Mouse (Mus musculus) right cerebral cortex, postnatal 10 days (tissue): Measurements from ENCODE around the gene Erfe.

Source experiments
- DNase-seq, 2 experiments: peaks; one replicate each; pipeline ENCODE4 v3.0.0; 2021; ENCODE audit warnings: low spot score in 2 of 2

Erfe gene

DNA sequence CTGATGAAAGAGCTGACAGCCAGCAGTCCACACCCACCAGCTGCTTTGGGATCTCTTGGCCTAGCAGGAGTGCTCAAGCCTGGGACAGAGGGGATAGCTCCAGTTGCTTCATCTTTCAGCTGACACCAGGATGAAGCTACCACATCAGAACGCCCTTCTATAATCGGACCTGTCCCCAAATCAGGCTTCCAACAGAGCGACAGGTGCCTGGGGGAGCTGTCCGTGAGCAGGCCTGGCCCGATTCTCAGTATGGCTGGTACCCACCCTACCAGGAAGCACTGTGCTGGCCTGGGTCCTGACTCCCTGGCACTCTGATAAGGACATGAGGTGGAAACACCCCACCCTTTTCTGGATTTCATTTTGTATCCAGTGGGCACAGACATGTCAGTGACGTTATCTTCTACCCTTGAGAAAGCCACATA is 7.2 kb downstream of the Erfe start:
- no peak for DNase-seq

GRCm38 (mm10) chr1:91380453-91381090 is 14.3 kb downstream of the Erfe start:
- DNase-seq, result peak; percentile 79 to 86

- no peak for DNase-seq
Observed at GRCm38 (mm10) chr1:91381091-91381471, 14.9 kb downstream of the Erfe start.

DNA sequence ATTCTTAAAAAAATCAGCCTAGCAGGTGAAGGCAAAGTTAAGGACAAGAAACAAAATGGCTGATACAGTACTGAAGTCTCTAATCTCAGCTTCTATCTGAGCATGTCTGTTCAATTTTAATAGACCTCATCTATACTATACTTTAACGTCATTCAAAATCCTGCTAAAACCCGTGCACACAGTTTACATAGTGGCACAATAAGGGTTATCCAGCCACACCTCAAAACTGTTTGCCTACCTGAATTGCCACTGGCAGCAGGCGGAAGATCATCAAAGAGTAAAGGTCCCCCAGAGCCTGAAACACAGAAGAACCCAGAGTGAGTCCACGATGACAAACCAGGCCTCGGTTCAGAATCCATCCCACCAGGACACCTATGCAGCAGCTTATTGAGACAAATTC is 24.1 kb downstream of the Erfe start:
- no peak for DNase-seq

- DNase-seq, result peak in 1 of 2 experiments; percentile 35
Observed at GRCm38 (mm10) chr1:91397927-91398259, 31.7 kb downstream of the Erfe start.

GRCm38 (mm10) chr1:91398260-91399062 is 32.2 kb downstream of the Erfe start, which contains the start of gene Ilkap:
TSS of gene Ilkap (minus strand) at chr1:91398815.
- DNase-seq, result peak; percentile 86 to 89

DNA sequence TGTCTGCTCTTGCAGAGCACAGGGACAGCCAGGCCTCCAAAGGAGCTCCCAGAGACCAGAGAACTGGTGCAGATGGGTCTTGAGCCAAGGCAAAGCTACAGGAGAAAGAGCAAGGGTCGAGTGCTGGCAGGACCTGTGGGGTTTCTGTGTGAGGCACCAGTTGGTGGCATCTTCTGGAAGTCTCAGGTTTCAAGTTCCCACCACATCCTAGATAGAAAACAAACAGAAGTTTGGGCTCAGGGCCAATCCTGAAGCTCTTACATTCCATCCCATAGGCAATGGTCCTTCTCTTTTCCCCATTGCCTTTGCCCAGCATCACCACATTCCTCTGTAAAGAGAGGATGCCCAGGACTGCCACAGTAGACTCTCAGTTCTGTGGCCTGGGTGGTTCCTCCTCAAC is 38.7 kb downstream of the Erfe start:
- DNase-seq, result no peak

DNA sequence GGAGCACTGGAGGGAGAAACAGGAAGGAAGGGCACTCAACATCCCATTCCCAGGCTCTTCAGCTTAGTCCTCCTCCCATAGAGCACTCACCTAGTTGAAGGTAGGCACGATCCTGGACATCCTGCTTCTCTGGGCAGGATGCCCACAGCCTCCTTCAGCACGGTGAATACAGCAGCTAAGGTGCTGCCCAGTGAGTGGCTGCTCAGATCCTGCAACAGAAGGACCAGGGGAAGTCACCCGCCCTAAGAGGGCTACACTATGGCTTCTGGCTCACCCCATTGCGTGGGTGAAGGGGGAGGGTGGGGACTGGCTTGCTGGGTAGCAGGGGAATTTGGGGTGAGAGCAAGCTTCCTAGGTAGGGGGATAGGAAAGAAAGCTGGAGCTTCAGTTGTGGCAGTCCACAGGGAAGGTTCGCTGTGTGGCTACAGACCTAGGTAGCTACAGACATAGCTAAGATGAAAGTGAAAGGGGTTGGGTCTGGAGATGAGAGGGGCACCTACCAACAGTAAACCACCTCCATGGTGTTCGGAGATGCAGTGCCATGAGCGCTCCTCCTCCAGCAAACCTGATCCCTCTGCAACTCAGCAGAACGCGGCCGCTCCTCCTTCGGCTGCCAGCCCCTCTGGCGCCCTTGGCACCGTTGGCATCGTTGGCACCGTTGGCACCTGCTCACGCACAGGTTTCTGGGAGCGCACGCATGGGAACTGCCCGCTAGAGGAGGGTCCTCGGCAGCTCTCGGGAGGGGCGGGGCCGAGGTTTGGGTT is 39.4 kb downstream of the Erfe start:
- peak in 1 of 2 experiments; percentile 25 for DNase-seq

- DNase-seq, result peak in 1 of 2 experiments; percentile 27
Observed at GRCm38 (mm10) chr1:91407819-91408218, 41.6 kb downstream of the Erfe start.

DNA sequence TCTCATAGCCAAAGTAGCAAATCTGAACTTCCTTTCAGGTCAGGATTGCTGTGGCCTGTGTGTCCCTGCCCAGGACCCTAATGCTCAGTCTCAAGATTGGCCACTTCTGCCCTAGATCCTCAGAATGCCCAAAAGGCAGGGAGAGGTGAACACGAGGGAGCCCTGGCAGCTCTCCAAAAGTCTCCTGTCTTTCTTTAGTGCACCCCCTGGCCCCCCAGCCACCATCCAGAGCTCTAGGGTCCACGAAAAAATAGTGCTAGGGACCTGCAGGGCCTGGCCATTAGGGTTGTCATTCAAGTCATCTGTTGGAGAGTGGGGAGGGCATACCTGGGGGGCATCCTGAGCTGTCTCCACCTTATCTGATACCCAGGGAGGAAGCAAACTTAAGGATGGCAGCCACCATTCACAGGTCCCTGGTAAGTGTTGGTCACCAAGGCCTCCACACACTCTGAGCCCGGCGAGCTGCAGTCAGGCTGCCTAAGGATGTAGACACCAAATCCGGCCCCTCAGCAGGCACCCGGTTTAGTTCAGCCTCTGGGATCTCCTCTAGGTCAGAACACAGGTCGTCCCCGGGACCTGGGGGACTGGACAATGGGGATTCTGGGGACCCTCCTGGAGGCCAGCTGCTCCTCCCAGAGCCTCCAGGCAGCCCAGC is 45.5 kb downstream of the Erfe start:
- DNase-seq, result no peak

DNA sequence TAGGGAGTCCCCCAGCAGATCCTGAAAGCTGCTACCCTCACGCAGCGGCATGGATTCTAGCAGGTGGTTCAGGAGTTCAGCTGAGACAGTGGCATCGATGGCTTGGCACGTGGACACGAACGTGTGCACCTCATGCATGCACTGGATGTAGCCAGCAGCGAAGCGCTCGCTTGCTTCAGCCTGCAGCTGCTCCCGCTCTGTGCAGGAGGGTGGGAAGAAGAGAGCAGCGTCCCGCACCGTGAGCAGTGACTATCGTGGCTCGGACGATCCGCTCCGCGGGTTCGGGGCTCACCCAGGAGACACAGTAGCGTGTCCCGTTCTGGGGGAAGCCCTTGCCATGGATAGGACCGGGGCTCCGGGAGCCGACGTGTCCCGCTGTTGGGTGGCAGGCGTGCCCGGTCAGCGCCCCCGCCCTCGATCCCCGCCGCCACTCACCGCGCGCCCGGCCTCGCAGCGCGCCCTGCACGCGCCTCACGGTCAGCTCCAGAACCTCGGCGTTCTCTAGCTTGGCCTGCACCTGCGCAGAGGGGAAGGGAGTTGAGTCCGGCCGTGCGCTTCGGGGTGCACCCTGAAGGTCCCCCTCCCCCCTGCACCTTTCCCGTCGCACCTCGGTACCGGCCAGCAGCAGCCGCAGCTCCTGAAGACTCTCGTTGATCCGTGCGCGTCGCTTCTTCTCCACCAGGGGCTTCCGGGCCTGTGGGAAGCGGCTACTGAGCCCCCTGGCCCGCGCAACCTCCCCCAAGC is 46.2 kb downstream of the Erfe start:
- DNase-seq, result peak; percentile 52 to 59

DNA sequence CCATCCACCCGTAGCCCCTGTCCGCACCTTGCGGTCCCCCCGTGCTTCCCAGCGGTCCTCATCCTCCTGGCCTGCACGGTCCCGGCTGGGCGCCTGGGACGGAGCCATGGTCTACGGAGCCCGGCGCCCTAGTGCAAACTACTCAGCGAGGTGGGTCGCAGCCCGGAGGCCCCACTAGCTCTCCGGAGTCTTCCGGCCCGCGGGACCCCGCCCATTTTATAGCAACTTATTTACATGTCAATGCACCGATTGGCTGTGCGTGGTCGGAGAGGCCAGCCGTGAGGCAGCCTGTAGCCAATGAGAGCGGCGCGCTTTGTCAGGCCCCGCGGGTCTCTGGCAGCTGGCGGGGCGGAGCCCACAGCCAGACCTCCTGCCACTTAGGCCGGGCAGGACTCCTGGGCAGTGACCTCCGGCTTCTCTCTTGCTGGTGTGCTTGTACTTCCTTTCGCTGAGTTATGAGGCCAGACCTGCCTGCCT is 46.8 kb downstream of the Erfe start:
- peak; percentile 97 to 98 for DNase-seq

GRCm38 (mm10) chr1:91413536-91413897 is 47.3 kb downstream of the Erfe start:
- peak in 1 of 2 experiments; percentile 52 for DNase-seq

GRCm38 (mm10) chr1:91413898-91414594 is 47.8 kb downstream of the Erfe start, which contains the start of gene Hes6:
TSS of gene Hes6 (minus strand) at chr1:91414038.
- DNase-seq, result peak; percentile 85 to 88

- DNase-seq, result peak in 1 of 2 experiments; percentile 41
Observed at GRCm38 (mm10) chr1:91414903-91415302, 48.7 kb downstream of the Erfe start.

GRCm38 (mm10) chr1:91415311-91415710 is 49.1 kb downstream of the Erfe start:
- DNase-seq, result no peak

DNA sequence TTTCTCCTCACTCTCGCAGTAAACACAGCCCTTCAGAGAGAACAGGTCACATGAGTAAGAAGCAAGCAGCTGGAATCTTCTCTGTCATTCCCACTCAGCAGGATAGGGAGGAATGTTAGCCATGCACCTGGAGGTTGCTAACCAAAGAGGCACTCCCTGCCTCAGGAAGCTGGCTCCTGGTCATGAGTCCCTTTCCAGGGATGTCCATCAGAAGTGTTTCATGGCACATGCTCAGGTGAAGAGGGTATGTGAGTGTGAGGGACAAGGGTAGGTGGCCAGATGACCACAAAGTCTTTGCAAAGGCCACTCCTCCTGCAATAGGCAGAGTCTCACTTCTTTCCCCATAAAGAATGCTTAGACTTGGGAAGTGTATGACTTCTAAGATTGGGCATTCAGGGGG is 51.8 kb downstream of the Erfe start:
- no peak for DNase-seq

DNA sequence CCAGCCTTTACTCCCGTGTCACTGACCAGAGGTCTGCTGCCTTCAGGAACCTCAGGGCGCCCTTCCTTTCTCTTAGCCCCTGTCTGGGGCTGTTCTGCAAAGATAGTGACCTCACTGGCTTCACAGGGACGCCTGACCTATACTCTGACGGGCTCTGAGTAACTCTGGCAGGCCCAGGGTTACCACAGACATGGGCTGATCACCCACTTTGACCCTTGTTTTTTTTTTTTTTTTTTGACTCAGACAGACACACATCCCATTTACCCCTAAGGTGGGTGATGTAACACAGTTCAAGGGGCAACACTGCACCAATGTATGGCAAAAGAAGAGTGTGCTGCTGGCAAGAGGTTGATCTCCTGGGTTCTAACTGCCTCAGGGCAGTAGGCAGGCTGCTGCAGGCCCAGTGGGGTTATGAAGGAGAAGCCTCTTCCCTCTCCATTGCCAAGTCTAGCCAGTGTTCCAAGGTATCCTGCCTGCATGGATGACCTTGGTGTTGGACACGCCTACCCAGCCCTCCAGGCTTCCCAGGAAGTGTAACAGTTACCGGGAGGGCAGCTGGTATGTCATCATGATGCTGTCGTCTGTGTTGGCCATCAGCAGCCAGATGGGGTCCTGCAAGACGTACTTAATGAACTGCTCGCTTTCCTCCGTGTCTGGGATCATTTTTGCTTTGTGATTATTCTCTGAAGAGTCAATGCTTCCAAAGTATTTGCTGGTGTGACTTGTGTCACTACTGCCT is 53.8 kb downstream of the Erfe start:
- DNase-seq, result no peak

DNA sequence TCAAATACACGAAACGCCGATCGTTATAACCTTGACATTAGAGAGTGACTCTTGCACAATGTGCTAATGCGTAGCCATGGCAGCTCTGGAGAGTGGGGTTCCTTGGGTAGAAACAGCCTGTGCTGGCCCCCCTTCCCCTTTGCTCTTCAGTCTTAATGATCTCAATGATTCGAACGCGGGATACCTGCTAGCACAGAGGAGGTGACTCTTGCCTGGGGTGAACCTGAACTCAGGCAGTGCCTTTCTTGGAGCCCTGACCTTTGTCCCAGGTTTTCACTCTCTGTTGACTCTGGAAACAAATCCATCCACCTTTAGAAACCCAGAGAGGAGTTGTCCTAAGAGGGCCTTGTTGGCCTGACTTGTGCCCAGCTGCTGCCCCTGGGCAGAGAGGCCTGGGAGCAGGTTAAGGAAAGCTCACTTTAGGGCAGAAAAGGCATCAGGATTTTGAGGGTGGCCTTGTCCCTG is 54.4 kb downstream of the Erfe start:
- no peak for DNase-seq
